Mouse (Mus musculus) kidney, adult 2 months (tissue): ENCODE data around the gene Ttc41. TPM values are rescaled to one million over a fixed set of nuclear protein-coding genes. Genes with fewer than 3 reads are reported as not detected.

ENCODE experiments used
- DNase-seq: peaks from one replicate; pipeline ENCODE4 v3.0.0; 2021
- H3K27ac ChIP-seq: fragments of 200-500 bp; 2 replicates; pipeline ENCODE4 v1.5.1; 2012; ENCODE audit warnings: low read depth, low read length, control low read depth, inconsistent platforms; ENCODE audit not compliant: insufficient read depth
- H3K27me3 ChIP-seq: fragments of 200-500 bp; replicated peaks from 2 replicates; pipeline ENCODE4 v1.6.1; 2012; ENCODE audit warnings: mild to moderate bottlenecking, moderate library complexity, low read length, inconsistent platforms; ENCODE audit not compliant: control insufficient read depth, insufficient read depth
- H3K36me3 ChIP-seq: fragments of 200-500 bp; 2 replicates; pipeline ENCODE4 v1.6.1; 2012; ENCODE audit warnings: mild to moderate bottlenecking, moderate library complexity, low read length, inconsistent platforms; ENCODE audit not compliant: control insufficient read depth, insufficient read depth
- H3K4me1 ChIP-seq: fragments of 200-500 bp; 2 replicates; pipeline ENCODE4 v1.6.1; 2011; ENCODE audit warnings: low read length; ENCODE audit not compliant: control insufficient read depth, insufficient read depth
- H3K4me3 ChIP-seq: fragments of 200-500 bp; 2 replicates; pipeline ENCODE4 v1.5.1; 2011; ENCODE audit warnings: mild to moderate bottlenecking, low read depth, low read length, control low read depth; ENCODE audit not compliant: insufficient read depth
- CTCF ChIP-seq: fragments of 200-500 bp; conservative IDR thresholded peaks from 2 replicates; pipeline ENCODE4 v1.5.1; 2011; ENCODE audit warnings: low read depth, mild to moderate bottlenecking, control low read depth, low read length, moderate library complexity, mixed read lengths; ENCODE audit not compliant: insufficient read depth, insufficient read length
- POLR2A ChIP-seq: fragments of 200-500 bp; IDR thresholded peaks from one replicate; pipeline ENCODE4 v1.6.1; 2011; ENCODE audit warnings: low read depth, low read length, control low read depth
- WGBS: fragments of 180-500 bp; shearing (Covaris S2); methylation state at CpG from one replicate; pipeline ENCODE4 v1.1.7; 2018; 5-methylcytosine and 5-hydroxymethylcytosine counted together
- polyA plus RNA-seq: library from polyadenylated mRNA; depleted of rRNA; stranded (reverse); fragments of >200 nt; gene quantifications from 2 replicates; pipeline ENCODE4 v1.2.3, GENCODE M21; 2012

Gene Ttc41
- polyA plus RNA-seq, 1 experiment: 1.8 TPM

GRCm38 (mm10) chr10:86784126-86784675 lies 78.6 kb downstream of the Ttc41 start:
- Histone ChIP-seq H3K36me3 (no peaks in the 10 kb centered on the region), H3K4me1 (peaks cover 9% of the 10 kb centered on the region), H3K4me3 (no peak overlapping the region), H3K27ac (no peak overlapping the region), H3K27me3 (no peaks in the 10 kb centered on the region)
- no peak for DNase-seq
- TF ChIP-seq POLR2A (no peak), CTCF (no peak)
- 91% methylated on average over 5 of the region's 5 CpGs for WGBS

DNA sequence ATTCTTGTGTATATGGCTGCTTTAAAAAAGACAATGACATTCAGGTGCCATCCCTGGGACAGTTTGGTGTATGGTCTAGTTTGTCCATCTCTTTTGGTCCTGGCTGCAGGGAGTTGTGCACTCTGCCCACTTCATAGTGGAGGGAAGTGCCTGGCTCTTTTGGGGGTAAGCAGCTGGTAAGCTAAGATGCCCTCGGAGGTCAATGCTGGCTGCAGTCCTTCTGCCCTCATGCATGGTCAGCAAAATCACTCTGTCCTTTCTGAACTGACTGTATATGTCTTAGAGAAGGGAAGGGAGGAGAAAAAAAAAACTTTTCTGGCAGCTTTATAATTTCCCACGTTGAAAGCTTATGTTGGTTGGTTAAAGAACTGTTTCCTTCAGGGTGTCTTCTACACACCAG lies 79.8 kb downstream of the Ttc41 start:
- TF ChIP-seq CTCF (no peak), POLR2A (no peak)
- H3K4me3 ChIP-seq: no peak overlapping the region
- DNase-seq: peak; percentile 56
- no peak overlapping the region for H3K27ac ChIP-seq
- H3K36me3 ChIP-seq: no peaks in the 10 kb centered on the region
- no peaks in the 10 kb centered on the region for H3K4me1 ChIP-seq
- H3K27me3 ChIP-seq: no peaks in the 10 kb centered on the region
- WGBS: 41% methylated on average over 2 of the region's 2 CpGs

DNA sequence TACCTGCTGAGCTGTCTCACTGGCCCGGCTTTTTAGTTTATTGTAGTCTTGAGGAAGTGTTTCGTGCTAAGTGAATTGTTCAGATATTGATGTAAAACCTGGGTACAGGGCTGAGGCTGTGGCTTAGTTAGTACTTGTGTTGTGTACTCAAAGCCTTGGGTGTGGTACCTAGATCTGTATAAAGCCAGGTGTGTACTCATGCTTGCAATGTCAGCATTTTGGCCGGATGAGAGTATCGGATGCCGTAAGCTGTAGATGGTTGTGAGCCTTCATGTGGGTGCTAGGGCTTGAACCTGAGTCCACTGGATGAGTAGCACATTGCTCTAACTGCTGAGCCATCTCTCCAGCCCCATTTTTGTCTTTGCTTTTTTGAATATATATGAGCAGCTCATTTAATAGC lies 80.5 kb downstream of the Ttc41 start:
- WGBS: 95% methylated on average over 5 of the region's 5 CpGs
- Histone ChIP-seq H3K27ac (no peak overlapping the region), H3K4me1 (no peaks in the 10 kb centered on the region), H3K27me3 (no peaks in the 10 kb centered on the region), H3K4me3 (no peak overlapping the region), H3K36me3 (no peaks in the 10 kb centered on the region)
- DNase-seq: no peak
- no peak for TF ChIP-seq CTCF
- TF ChIP-seq POLR2A: no peak

DNA sequence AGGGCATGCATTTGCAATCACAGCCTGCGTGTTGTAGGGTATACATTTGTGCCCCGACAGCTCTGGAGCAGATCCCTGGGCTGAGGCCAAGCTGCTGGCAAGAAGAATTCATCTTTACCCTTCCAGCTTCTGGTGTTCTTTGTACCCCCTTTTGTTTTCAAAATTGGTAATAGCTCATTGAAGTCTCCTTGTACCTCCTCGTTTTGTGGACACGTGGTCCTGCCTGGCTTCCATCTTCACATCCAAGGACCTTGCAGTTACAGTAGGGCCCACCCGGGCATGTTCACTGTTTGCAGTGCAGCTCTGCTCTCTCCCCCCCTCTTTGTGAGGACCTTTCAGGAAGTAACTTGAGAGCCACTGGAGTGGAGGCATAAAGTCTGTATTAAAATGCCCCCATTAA lies 82.6 kb downstream of the Ttc41 start:
- Histone ChIP-seq H3K4me3 (no peak overlapping the region), H3K36me3 (no peaks in the 10 kb centered on the region; the same call in 1 of the 2 replicates), H3K4me1 (0 out of 2 replicates have a peak, but pooled peaks cover under 1% of the 10 kb centered on the region), H3K27me3 (no peaks in the 10 kb centered on the region), H3K27ac (no peak overlapping the region)
- DNase-seq: no peak
- 67% methylated on average over 5 of the region's 5 CpGs for WGBS
- TF ChIP-seq POLR2A (no peak), CTCF (no peak)

DNA sequence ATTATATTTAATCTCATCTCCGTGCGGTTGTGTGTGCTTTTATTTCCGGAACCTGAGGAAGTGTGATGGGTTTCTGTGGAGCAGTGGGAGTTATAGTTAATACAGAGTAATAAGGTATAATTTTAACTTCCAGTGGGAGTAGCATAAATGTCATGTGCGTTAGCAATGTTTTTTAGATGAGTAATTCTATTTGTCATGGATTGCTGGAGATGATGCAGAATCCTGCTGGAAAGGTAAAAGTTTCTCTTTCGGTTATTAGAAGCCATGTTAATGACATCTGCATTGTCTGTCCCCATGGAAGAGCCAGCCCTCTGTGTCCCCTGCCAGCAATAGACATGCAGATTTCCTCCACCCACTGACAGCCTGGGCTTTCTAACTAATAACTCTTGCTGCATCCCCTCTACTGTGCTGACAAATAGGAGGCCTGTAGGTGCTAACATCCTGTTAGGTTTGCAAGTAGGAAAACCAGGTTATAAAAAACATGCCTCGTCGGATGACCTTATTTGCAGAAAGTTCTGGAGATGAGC lies 83.6 kb downstream of the Ttc41 start:
- WGBS: 75% methylated on average over 7 of the region's 7 CpGs
- Histone ChIP-seq H3K4me1 (0 out of 2 replicates have a peak, but pooled peaks cover 4% of the 10 kb centered on the region), H3K4me3 (no peak overlapping the region), H3K27ac (no peak overlapping the region), H3K36me3 (no peaks in the 10 kb centered on the region; the same call in 1 of the 2 replicates), H3K27me3 (no peaks in the 10 kb centered on the region)
- no peak for DNase-seq
- TF ChIP-seq CTCF (no peak), POLR2A (no peak)

GRCm38 (mm10) chr10:86791507-86792184 lies 86.0 kb downstream of the Ttc41 start:
- Histone ChIP-seq H3K27ac (no peak overlapping the region), H3K4me1 (0 out of 2 replicates have a peak, but pooled peaks cover 4% of the 10 kb centered on the region), H3K4me3 (no peak overlapping the region), H3K36me3 (no peaks in the 10 kb centered on the region; the same call in 1 of the 2 replicates), H3K27me3 (no peaks in the 10 kb centered on the region)
- WGBS: 82% methylated on average over 7 of the region's 7 CpGs
- no peak for DNase-seq
- TF ChIP-seq CTCF: no peak
- TF ChIP-seq POLR2A: no peak

GRCm38 (mm10) chr10:86793509-86793951 lies 87.9 kb downstream of the Ttc41 start:
- WGBS: 78% methylated on average over 2 of the region's 2 CpGs
- Histone ChIP-seq H3K4me3 (no peak overlapping the region), H3K36me3 (no peaks in the 10 kb centered on the region; the same call in 1 of the 2 replicates), H3K4me1 (0 out of 2 replicates have a peak, but pooled peaks cover 4% of the 10 kb centered on the region), H3K27me3 (no peaks in the 10 kb centered on the region), H3K27ac (0 out of 2 replicates have a peak overlapping the region, but pooled peaks have one; percentile 32)
- no peak for DNase-seq
- no peak for TF ChIP-seq CTCF
- TF ChIP-seq POLR2A: no peak
